Comparison of ENCODE assay signal across 8 mouse cellular contexts in the genomic region with DNA sequence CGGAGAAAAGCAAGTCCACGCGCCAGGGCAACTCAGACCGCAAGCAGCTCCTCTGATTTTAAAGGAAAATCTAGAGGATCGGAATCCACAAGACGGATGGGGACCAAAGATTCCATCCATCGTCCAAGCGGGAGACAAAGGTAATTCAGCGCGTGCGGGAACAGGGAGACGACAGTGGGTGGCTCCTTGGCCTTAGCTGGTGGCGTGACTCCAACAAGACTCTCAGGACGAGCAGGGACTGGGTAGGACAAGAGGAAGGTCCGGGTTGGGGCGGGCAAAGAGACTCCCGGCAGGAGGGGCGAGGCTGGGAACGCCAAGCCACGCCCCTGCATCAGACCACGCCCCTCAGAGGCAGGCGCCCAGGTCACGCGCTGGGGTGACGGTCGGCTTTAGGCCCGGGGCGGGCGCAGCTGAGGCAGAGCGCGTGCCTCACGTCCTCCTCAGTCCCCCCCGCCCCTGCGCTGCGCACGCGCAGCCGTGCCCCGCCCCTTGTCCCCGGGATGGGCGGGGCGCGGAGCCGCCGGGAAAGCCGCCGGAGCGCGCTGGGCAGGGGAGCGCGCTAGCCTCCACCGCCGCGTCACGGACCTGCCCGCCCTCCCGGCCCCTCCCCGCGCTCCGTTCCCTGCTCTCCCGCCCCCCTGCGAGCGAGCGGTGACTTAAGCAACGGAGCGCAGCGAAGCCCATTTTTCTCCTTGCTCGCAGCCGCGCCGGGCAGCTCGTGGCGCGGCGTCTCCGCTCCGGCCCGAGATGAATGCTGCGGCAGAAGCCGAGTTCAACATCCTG. TPM values are rescaled to one million over a fixed set of nuclear protein-coding genes. Genes with fewer than 3 reads are reported as not detected.
DNase-seq lines count a peak whose midpoint lies in the region; ATAC-seq lines count a peak whose summit lies in the region.

No protein-coding gene starts in this region.

- ATAC-seq in megakaryocyte progenitor cell, adult 5-6 weeks (replicated peaks; ENCODE audit: poor library complexity) = peak; percentile 89

- DNase-seq in adipocyte (ENCODE audit: low spot score) = peak; percentile 97
- peak; percentile 98 for DNase-seq in embryo, embryonic 10 days (ENCODE audit: low spot score)
- peak; percentile 99 for DNase-seq in gastrocnemius, postnatal 10 days
- peak; percentile 98 for DNase-seq in induced T-regulatory cell, adult 2 months (ENCODE audit: low read depth)
- DNase-seq in left cerebral cortex, adult 9 months (ENCODE audit: low spot score in 2 of 2) = peak; percentile 95 to 98
- DNase-seq in right cerebral cortex, postnatal 14 days = peak; percentile 95
- DNase-seq in urinary bladder, postnatal 36 days (ENCODE audit: low spot score in 2 of 2) = peak; percentile 98 to 99

RNA-seq across cellular contexts. Expression of a gene that starts 0.7 kb away (rescaled TPM):
- 10 to 100 TPM; 36.7 to 39.7 TPM for total RNA-seq in gastrocnemius, postnatal 10 days (2021)
- 52.1 and 55.0 TPM in 2 replicates for total RNA-seq in megakaryocyte progenitor cell, adult 5-6 weeks (2015)
- 58.7 and 62.1 TPM in 2 replicates for total RNA-seq in megakaryocyte progenitor cell, adult 5-6 weeks (2017)

Comparison
In these comparisons a context has a peak if more than half of its experiments do, and no peak if none do; other contexts are left out.
1. Peak in every context shown above with its lines: DNase-seq and ATAC-seq.